Mouse (Mus musculus) ES-Bruce4 (cell line): ENCODE measurements around the gene Fndc3b.

Source experiments
- CTCF ChIP-seq: IDR thresholded peaks from one replicate; pipeline ENCODE4 v1.8.1; 2011; ENCODE audit warnings: low read depth, low read length
- POLR2A ChIP-seq: IDR thresholded peaks from one replicate; pipeline ENCODE4 v1.8.1; 2011; ENCODE audit warnings: low read length; ENCODE audit not compliant: insufficient read depth

GRCm38 (mm10) chr3:27371725-27372650 lies 339.1 kb downstream of the Fndc3b start:
- TF ChIP-seq CTCF (no peak), POLR2A (no peak)
